Mouse (Mus musculus) midbrain, embryonic 11.5 days (tissue): ENCODE measurements at regions not wholly inside any gene's neighbourhood (a gene's known extent, or its start where the extent isn't known, plus 50 kb on each side); places are given as distances from the start of the nearest gene placed in this dataset.

Source experiments
- ATAC-seq: fragments of 200-750 bp; cut with Nextera tagmentation; 2 replicates; pipeline ENCODE4 v1.8.0; 2017; ENCODE audit warnings: moderate TSS enrichment, moderate library complexity; ENCODE audit not compliant: low FRiP score
- DNase-seq: peaks from one replicate; pipeline ENCODE4 v3.0.0; 2015; ENCODE audit warnings: low spot score; ENCODE audit errors: missing footprints
- H3K27ac ChIP-seq: fragments of 300-500 bp; sonication (generic); 2 replicates; pipeline ENCODE4 v1.5.1; 2014; ENCODE audit warnings: low read depth, low read length
- H3K27me3 ChIP-seq: fragments of 300-500 bp; sonication (generic); 2 replicates; pipeline ENCODE4 v1.6.1; 2014; ENCODE audit warnings: mild to moderate bottlenecking, low read length, moderate library complexity, mixed read lengths; ENCODE audit not compliant: control insufficient read depth, insufficient read depth
- H3K36me3 ChIP-seq: fragments of 300-500 bp; sonication (generic); 2 replicates; pipeline ENCODE4 v1.6.1; 2014; ENCODE audit warnings: mild to moderate bottlenecking, low read length, moderate library complexity, mixed read lengths; ENCODE audit not compliant: control insufficient read depth, insufficient read depth
- H3K4me1 ChIP-seq: fragments of 300-500 bp; sonication (generic); 2 replicates; pipeline ENCODE4 v1.6.1; 2014; ENCODE audit warnings: low read length; ENCODE audit not compliant: control insufficient read depth, insufficient read depth
- H3K4me2 ChIP-seq: fragments of 300-500 bp; sonication (generic); 2 replicates; pipeline ENCODE4 v1.6.1; 2014; ENCODE audit warnings: mild to moderate bottlenecking, moderate library complexity
- H3K4me3 ChIP-seq: fragments of 300-500 bp; sonication (generic); 2 replicates; pipeline ENCODE4 v1.5.1; 2014; ENCODE audit warnings: low read depth, low read length
- H3K9ac ChIP-seq: fragments of 300-500 bp; sonication (generic); 2 replicates; pipeline ENCODE4 v1.6.1; 2014; ENCODE audit warnings: low read length
- H3K9me3 ChIP-seq: fragments of 300-500 bp; sonication (generic); 2 replicates; pipeline ENCODE4 v1.6.1; 2016; ENCODE audit warnings: low read length; ENCODE audit not compliant: control insufficient read depth
- WGBS: fragments of 180-500 bp; shearing (Covaris S2); extraction: QIAGEN DNeasy Blood & Tissue Kit; methylation state at CpG from one replicate; pipeline ENCODE4 v1.1.7; 2014; 5-methylcytosine and 5-hydroxymethylcytosine counted together

- WGBS, result 48% methylated on average over 7 of the region's 7 CpGs
- Histone ChIP-seq H3K9ac (no peak overlapping the region), H3K36me3 (no peaks in the 10 kb centered on the region), H3K4me2 (no peak overlapping the region), H3K27me3 (no peaks in the 10 kb centered on the region), H3K4me3 (no peak overlapping the region), H3K4me1 (peaks cover 22% of the 10 kb centered on the region), H3K9me3 (no peaks in the 10 kb centered on the region), H3K27ac (peak overlapping the region; percentile 62)
- DNase-seq (peak; percentile 89), ATAC-seq (peak; percentile 70)
Observed at GRCm38 (mm10) chr3:137785224-137785623, 79.1 kb upstream of the H2afz start.

DNA sequence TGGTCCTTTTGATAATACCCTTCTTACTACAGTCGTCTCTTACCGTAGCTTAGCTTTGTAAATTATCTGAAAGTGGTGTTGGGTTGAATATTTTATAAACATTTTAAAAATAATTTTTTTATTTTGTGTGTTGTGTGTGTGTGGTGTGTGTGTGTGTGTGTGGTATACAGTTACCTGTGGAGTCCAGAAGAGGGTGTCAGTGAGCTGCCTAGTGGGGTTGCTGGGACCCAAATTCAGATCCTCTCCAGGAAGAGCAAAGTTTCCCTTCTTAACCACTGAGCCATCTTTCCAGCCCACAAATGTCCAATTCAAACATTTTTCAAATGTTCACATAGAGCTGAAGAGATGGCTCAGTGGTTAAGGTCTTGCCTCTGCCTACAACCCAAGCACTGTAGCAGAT, 78.4 kb upstream of the H2afz start:
- Histone ChIP-seq H3K27ac (no peak overlapping the region), H3K36me3 (no peaks in the 10 kb centered on the region), H3K4me3 (no peak overlapping the region), H3K9ac (no peak overlapping the region), H3K9me3 (no peaks in the 10 kb centered on the region), H3K27me3 (no peaks in the 10 kb centered on the region), H3K4me2 (no peak overlapping the region), H3K4me1 (peaks cover 20% of the 10 kb centered on the region)
- DNase-seq (no peak), ATAC-seq (0 out of 2 replicates have a peak, but pooled peaks have one; percentile 4)
- WGBS, result 81% methylated on average over 2 of the region's 2 CpGs

DNA sequence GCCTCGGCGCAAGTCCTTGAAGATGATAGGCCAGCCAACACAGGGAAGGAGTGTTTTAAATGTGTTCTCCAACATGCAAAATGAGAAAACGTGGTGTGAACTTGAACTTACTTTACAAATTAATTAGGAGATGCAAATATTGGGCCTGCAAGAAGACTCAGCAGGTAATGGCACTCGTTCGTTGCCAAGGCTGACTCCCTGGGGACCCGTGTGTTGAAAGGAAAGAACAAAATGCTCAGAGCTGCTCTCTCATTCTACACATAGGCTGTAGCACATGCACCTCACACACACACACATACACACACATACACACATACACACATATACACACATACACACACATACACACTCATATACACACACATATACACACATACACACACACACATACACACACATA, 74.6 kb upstream of the H2afz start:
- 81% methylated on average over 6 of the region's 6 CpGs for WGBS
- ATAC-seq, result no peak
- no peaks in the 10 kb centered on the region for H3K36me3 ChIP-seq

DNA sequence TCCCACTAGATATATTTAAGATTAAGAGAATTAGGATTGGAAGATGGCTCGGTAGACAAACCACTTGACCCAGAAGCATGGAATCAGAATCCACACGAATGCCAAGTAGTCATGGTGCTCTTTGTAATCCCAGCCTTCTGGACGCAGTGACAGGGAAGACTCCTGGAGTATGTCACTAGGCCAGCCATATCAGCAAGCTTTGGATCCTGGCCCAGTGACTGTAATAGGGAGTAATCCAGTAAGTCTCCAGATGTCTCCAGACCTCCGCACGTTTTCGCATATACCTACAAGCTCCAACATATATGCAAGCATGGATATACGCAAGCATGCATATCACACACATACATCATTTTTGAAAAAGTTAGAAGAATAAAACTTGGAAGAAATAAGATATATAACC, 73.9 kb upstream of the H2afz start:
- no peak overlapping the region for H3K27ac ChIP-seq

More for the DNA sequence above, 74.6 kb upstream of the H2afz start:
- no peak for DNase-seq
- Histone ChIP-seq H3K4me2 (no peak overlapping the region), H3K4me3 (no peak overlapping the region), H3K27ac (no peak overlapping the region), H3K4me1 (peaks cover 11% of the 10 kb centered on the region), H3K9ac (no peak overlapping the region), H3K27me3 (no peaks in the 10 kb centered on the region), H3K9me3 (no peaks in the 10 kb centered on the region)

GRCm38 (mm10) chr3:137795754-137796315, 68.5 kb upstream of the H2afz start:
- 92% methylated on average over 7 of the region's 7 CpGs for WGBS
- H3K9me3 ChIP-seq, result no peaks in the 10 kb centered on the region
- DNase-seq, result no peak
- H3K36me3 ChIP-seq, result no peaks in the 10 kb centered on the region
- H3K4me3 ChIP-seq, result no peak overlapping the region
- no peak overlapping the region for H3K4me2 ChIP-seq
- H3K27ac ChIP-seq, result no peak overlapping the region
- no peaks in the 10 kb centered on the region for H3K4me1 ChIP-seq
- no peak overlapping the region for H3K9ac ChIP-seq
- no peaks in the 10 kb centered on the region for H3K27me3 ChIP-seq
- no peak for ATAC-seq

More for the DNA sequence above, 73.9 kb upstream of the H2afz start:
- H3K4me1 ChIP-seq, result peaks cover 5% of the 10 kb centered on the region
- H3K4me2 ChIP-seq, result no peak overlapping the region
- H3K27me3 ChIP-seq, result no peaks in the 10 kb centered on the region
- DNase-seq (no peak), ATAC-seq (no peak)
- H3K36me3 ChIP-seq, result no peaks in the 10 kb centered on the region
- no peaks in the 10 kb centered on the region for H3K9me3 ChIP-seq
- WGBS, result 94% methylated on average over 7 of the region's 7 CpGs
- no peak overlapping the region for H3K4me3 ChIP-seq
- no peak overlapping the region for H3K9ac ChIP-seq

- Histone ChIP-seq H3K9ac (no peak overlapping the region), H3K9me3 (no peaks in the 10 kb centered on the region), H3K4me2 (no peak overlapping the region), H3K27me3 (no peaks in the 10 kb centered on the region), H3K27ac (no peak overlapping the region), H3K4me3 (no peak overlapping the region), H3K4me1 (no peaks in the 10 kb centered on the region), H3K36me3 (no peaks in the 10 kb centered on the region)
- DNase-seq (no peak), ATAC-seq (no peak)
- WGBS, result 84% methylated on average over 4 of the region's 4 CpGs
Observed at GRCm38 (mm10) chr3:137798769-137799168, 65.5 kb upstream of the H2afz start.

GRCm38 (mm10) chr3:137801402-137802020, 62.8 kb upstream of the H2afz start:
- no peak overlapping the region for H3K9ac ChIP-seq
- H3K4me3 ChIP-seq, result no peak overlapping the region
- 62% methylated on average over 6 of the region's 6 CpGs for WGBS
- no peak overlapping the region for H3K27ac ChIP-seq
- no peaks in the 10 kb centered on the region for H3K4me1 ChIP-seq
- ATAC-seq (no peak), DNase-seq (no peak)
- H3K36me3 ChIP-seq, result no peaks in the 10 kb centered on the region
- H3K9me3 ChIP-seq, result no peaks in the 10 kb centered on the region
- H3K4me2 ChIP-seq, result no peak overlapping the region
- H3K27me3 ChIP-seq, result no peaks in the 10 kb centered on the region

DNA sequence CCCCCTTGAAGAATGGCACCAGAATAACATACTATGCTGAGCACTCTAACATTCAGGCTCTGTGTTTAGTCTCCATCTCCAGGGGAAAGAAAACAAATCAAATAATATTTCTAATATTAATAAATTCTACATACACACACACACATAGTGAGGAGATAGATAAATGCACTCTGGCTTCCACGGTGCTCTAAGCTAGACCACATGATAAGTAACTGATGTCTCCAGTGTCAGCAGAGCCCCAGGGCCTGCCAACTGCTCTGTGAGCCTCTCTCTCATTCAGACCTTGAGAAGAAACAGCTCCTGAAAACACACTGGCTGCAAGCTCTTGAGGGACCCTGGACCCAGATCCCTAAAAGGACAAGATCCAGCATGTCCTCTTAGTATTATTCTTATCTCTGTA, 56.9 kb upstream of the H2afz start:
- ATAC-seq (no peak), DNase-seq (no peak)
- no peak overlapping the region for H3K4me2 ChIP-seq
- H3K4me3 ChIP-seq, result no peak overlapping the region
- H3K27me3 ChIP-seq, result no peaks in the 10 kb centered on the region
- H3K9me3 ChIP-seq, result no peaks in the 10 kb centered on the region
- WGBS, result 83% methylated on average over 1 of the region's 1 CpGs
- H3K27ac ChIP-seq, result no peak overlapping the region
- no peak overlapping the region for H3K9ac ChIP-seq
- H3K4me1 ChIP-seq, result no peaks in the 10 kb centered on the region
- H3K36me3 ChIP-seq, result no peaks in the 10 kb centered on the region

DNA sequence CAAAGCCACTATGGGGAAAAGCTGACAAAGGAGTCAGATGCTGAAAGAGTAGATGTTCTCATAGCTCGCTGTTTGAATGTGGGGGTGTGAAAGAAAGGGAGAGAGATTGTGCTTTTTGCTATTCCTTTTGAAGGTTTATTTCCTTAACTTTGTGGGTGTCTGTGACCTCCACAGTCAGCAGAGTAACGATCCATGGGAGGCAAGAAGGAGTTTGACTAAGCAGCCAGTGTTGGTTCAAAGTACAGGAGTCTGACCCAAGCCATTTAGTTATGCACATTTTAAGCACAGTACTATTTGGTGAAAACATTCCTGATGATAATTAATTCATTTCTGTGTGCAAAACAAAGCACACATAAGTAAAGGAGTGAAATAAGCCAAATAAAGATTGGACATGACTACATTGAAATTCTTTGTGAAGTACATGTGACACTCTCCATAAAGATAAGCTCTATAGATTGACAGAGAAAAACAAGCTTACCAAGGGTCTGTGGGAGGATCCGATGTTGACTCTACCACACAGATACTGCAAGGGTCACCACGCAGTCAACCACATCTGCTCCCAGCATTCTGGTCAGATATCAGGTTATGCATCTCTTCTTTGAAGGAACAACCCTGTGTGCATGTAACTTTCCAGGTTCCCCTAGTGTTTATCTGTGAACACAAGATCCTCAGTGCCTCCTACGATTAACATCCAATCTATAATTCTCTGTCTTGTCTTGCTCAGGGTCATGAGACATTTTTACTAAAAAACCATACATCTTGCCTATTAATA, 56.2 kb upstream of the H2afz start:
- DNase-seq (no peak), ATAC-seq (no peak)
- H3K9me3 ChIP-seq, result no peaks in the 10 kb centered on the region
- H3K9ac ChIP-seq, result no peak overlapping the region
- no peaks in the 10 kb centered on the region for H3K27me3 ChIP-seq
- WGBS, result 81% methylated on average over 5 of the region's 5 CpGs
- no peak overlapping the region for H3K27ac ChIP-seq
- no peaks in the 10 kb centered on the region for H3K4me1 ChIP-seq
- no peak overlapping the region for H3K4me2 ChIP-seq
- no peaks in the 10 kb centered on the region for H3K36me3 ChIP-seq
- no peak overlapping the region for H3K4me3 ChIP-seq
